Mouse (Mus musculus): ENCODE data around the gene Depdc5.

DNA sequence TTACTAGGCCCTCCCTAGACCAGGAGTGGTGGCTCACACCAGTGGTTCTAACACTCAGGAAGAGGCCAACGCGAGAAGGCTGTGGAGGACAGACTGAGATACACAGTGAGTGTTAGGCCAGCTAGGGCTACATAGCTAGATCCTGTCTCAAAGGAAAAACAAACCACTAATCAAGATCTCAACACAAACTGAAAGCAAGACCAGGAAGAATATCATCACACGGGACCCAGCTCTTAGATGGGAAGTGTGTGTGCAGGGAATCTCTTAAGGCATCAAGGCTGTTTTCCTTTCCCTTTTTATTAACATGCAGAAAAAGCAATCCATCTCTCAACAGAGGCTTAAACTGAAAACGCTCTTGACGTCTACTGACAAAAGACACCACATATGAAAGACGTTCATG is 11.5 kb upstream of the Depdc5 start:
- TF ChIP-seq HCFC1 (IDR thresholded peaks at IDR 0.05; ENCODE audit: borderline replicate concordance, insufficient read depth, low read length) (no peak), ZC3H11A (IDR thresholded peaks at IDR 0.05; ENCODE audit: borderline replicate concordance, low read depth, low read length) (no peak), CHD2 (IDR thresholded peaks at IDR 0.05; ENCODE audit: low read depth, low read length) (no peak), ZNF384 (IDR thresholded peaks at IDR 0.05; ENCODE audit: low read depth, low read length) (no peak), MAFK (IDR thresholded peaks at IDR 0.05; ENCODE audit: insufficient read depth, low read depth, low read length) (no peak)

Data from ES-E14 (cell line).